Mouse (Mus musculus) layer of hippocampus, postnatal 14 days (tissue): Measurements from ENCODE around the gene Zfp287. TPM values are rescaled to one million over a fixed set of nuclear protein-coding genes. Genes with fewer than 3 reads are reported as not detected.
A peak's percentile ranks its signal among the peaks of the same experiment; 100 is the strongest.
"Not testable (repeated sequence)": the region's sequence is repeated elsewhere in the genome, so short reads cannot be mapped to it uniquely, and the experiment has no call there.

Experiments
- DNase-seq, 2 experiments: peaks; one replicate each; pipeline ENCODE4 v3.0.0; 2021 to 2022; ENCODE audit warnings: low spot score in 2 of 2, mixed read lengths in 1 of 2
- long read RNA-seq, 2 experiments: library from polyadenylated mRNA; stranded (forward); transcript quantifications; one replicate each; pipeline ENCODE4 v2.0.0; 2021
- total RNA-seq, 2 experiments: library from RNA; stranded (reverse); gene quantifications; 2 replicates each; pipeline ENCODE4 v1.2.3; 2021

Gene Zfp287
- 10 to 100 TPM; 15.2 to 16.7 TPM for total RNA-seq
- long read RNA-seq, experiment 1, partial matches to known transcripts, result 1 of 6 reads
- long read RNA-seq, experiment 1, other reads (novel, unspliced or antisense), result 4 of 6 reads
- long read RNA-seq, experiment 2, partial matches to known transcripts, result 0 of 14 reads
- long read RNA-seq, experiment 2, other reads (novel, unspliced or antisense), result 13 of 14 reads

- peak; percentile 90 to 95 for DNase-seq
These were observed at the start of gene Zfp287 for GRCm38 (mm10) chr11:62731311-62732021. Gene Zfp287 (minus strand): TSS chr11:62731905.

- DNase-seq, result no peak
These were observed 44.8 kb upstream of the Zfp287 start for GRCm38 (mm10) chr11:62776510-62776909.

GRCm38 (mm10) chr11:62760755-62761457 lies 29.2 kb upstream of the Zfp287 start:
- no peak for DNase-seq

GRCm38 (mm10) chr11:62758491-62758890 lies 26.8 kb upstream of the Zfp287 start:
- no peak for DNase-seq

GRCm38 (mm10) chr11:62757906-62758305 lies 26.2 kb upstream of the Zfp287 start:
- DNase-seq, result no peak

- no peak for DNase-seq
These were observed 25.4 kb upstream of the Zfp287 start for GRCm38 (mm10) chr11:62757143-62757507.

- peak; percentile 89 to 90 for DNase-seq
These were observed 24.9 kb upstream of the Zfp287 start for GRCm38 (mm10) chr11:62756456-62757142.

- no peak for DNase-seq
These were observed 21.1 kb upstream of the Zfp287 start, which contains the start of gene Gm10428 for GRCm38 (mm10) chr11:62752780-62753179. Gene Gm10428 (plus strand): TSS chr11:62753100.

GRCm38 (mm10) chr11:62752191-62752590 lies 20.5 kb upstream of the Zfp287 start:
- no peak for DNase-seq

GRCm38 (mm10) chr11:62749445-62749844 lies 17.7 kb upstream of the Zfp287 start:
- not testable (repeated sequence) for DNase-seq

GRCm38 (mm10) chr11:62748062-62748461 lies 16.4 kb upstream of the Zfp287 start:
- no peak for DNase-seq

GRCm38 (mm10) chr11:62747227-62747626 lies 15.5 kb upstream of the Zfp287 start:
- no peak for DNase-seq

GRCm38 (mm10) chr11:62746001-62746533 lies 14.4 kb upstream of the Zfp287 start:
- peak; percentile 51 to 52 for DNase-seq

- peak; percentile 52 to 68 for DNase-seq
These were observed 12.4 kb upstream of the Zfp287 start for GRCm38 (mm10) chr11:62744103-62744502.

- no peak for DNase-seq
These were observed 10.7 kb upstream of the Zfp287 start for GRCm38 (mm10) chr11:62742261-62742957.

- DNase-seq, result no peak
These were observed 9.5 kb upstream of the Zfp287 start for GRCm38 (mm10) chr11:62741186-62741585.

GRCm38 (mm10) chr11:62732665-62733064 lies 960 bp upstream of the Zfp287 start:
- DNase-seq, result no peak

- DNase-seq, result no peak
These were observed 300 bp upstream of the Zfp287 start for GRCm38 (mm10) chr11:62732022-62732387.

- DNase-seq, result no peak
These were observed 3.4 kb downstream of the Zfp287 start for GRCm38 (mm10) chr11:62728276-62728675.

- no peak for DNase-seq
These were observed 21.0 kb downstream of the Zfp287 start for GRCm38 (mm10) chr11:62710657-62711056.

GRCm38 (mm10) chr11:62708252-62708651 lies 23.5 kb downstream of the Zfp287 start:
- DNase-seq, result no peak
